Mouse (Mus musculus) mouse trophoblast stem cell (cell line): ENCODE data around the gene Shisa6.

Experiments
- in situ Hi-C, 2 experiments: fragments of 300-500 bp; cut with MseI, MboI; formaldehyde crosslinking; loops; 2 replicates in 1 of 2; 3 replicates in 1 of 2; pipeline ENCODE4 v1.15.1; 2025

The Shisa6 gene

DNA sequence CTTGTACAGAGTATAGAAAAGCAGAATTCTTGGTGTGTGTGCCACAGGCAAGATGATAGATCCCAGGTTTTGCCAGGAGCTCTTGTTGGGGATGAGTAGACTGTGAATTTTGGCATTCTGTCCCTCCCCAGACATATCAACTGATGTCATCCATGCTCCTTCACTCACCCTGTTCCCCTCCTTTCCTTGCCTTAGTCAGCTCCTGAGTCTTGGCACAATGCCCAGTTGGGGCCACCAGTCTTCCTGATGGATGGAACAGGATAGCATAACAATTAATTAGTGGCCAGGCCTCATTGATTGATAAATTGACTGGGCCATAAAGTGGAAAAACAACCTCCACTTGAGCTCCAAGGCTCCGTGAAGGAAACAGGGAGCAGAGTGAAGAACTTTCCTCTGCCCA is 292.9 kb downstream of the Shisa6 start:
- in situ Hi-C loops, result no loop called here

DNA sequence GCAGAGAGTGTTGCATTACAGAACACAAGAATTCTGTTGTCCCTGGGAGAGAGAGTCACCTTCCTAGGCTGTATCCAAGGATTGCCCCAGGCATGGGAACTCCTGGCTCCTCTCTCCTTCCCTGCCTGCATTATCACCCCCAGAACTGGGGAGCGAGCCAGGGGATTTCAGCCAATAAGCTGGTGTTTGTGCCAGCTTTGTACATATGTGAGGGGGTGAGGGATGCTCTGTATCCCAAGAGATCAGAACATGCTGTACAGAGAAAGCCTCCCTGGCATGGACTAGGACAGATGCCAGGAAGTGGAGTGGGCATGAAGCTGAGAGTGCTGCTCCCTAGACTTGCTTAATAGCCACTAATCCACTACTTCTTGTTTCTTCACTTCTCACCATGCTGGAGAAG is 303.6 kb downstream of the Shisa6 start:
- in situ Hi-C loops, result no loop called here

DNA sequence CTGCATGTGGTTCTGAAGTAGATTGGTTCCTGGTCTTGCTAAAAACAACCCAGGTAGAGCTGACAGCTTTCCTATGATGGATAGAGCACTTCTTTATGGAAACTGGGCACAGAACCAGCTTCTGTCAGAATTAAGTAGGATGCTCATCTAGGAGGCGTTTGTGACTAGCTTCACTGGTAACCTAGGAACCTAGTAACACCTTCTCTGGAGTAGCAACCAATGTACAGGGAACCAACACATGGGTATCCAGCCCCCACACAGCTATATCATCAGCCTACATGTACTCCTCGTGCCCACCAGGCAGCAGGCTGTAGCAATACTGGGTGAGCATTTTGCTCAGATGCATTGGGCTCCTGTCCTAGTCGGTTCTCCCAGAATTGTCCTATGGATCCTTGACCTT is 307.3 kb downstream of the Shisa6 start:
- in situ Hi-C loops, result no loop called here

DNA sequence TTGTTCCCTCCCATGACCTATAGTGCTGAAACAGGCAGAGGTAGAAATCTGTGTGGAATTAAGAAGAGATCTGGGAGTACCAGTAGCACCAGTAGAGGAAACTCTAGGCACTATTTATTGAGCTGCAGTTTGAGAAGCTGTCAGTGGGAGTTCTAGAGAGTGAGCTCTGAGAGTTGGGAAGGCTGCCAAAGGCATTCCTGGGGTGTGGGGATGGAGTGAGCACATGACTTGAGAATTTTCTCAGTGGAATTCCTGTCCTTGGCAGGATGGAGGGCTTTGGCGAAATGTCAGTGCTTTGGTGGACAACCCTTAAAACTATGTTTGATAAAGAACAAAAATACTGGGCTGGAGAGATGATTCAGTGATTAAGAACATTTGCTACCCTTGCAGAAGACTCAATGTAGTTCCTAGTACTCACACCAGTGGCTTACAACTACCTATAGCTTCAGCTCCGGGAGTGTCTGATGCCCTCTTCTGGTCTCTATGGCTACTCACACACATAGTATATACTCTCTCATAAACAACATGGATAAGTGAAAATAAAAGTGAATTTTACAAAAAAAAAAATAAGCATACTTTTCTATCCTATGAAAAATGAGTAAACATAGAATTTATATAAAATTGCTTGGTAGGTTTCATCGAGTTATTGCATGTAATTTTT is 337.0 kb downstream of the Shisa6 start:
- in situ Hi-C loops, result no loop called here

DNA sequence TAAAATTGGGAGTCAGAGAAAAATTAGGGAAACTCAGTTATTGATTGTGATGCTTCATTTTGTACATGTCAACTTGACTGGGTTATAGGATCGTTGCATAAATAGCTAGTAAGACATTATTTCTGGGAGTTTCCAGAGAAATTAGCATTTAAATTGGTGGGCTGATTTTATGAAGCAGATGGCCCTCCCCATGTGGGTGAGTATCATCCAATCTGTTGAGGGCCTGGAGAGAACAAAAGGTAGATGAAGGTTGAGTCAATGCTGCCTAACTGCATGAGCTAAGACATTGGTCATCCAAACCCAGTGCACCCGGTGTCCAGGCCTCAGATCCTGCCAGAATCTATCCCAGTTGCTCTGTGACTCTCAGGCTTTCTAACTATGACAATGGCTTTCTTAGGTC is 337.6 kb downstream of the Shisa6 start:
- in situ Hi-C loops, result no loop called here

DNA sequence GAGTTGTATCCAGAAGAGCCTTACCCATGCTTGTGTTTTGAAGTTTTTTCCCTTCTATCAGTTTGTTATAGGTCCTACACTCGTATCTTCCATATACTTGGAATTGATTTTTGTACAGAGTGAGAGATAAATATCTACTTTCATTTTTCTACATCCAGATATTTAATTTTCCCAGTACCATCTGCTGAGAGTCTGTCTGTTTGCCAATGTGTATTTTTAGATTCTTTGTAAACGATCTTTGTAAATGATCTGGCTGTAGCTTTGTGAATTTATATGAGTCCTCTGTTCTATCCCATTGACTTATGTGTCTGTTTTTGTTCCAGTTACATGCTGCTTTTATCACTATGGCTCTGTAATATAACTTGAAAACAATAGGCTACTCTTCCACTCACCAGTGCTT is 348.0 kb downstream of the Shisa6 start:
- in situ Hi-C loops, result no loop called here

DNA sequence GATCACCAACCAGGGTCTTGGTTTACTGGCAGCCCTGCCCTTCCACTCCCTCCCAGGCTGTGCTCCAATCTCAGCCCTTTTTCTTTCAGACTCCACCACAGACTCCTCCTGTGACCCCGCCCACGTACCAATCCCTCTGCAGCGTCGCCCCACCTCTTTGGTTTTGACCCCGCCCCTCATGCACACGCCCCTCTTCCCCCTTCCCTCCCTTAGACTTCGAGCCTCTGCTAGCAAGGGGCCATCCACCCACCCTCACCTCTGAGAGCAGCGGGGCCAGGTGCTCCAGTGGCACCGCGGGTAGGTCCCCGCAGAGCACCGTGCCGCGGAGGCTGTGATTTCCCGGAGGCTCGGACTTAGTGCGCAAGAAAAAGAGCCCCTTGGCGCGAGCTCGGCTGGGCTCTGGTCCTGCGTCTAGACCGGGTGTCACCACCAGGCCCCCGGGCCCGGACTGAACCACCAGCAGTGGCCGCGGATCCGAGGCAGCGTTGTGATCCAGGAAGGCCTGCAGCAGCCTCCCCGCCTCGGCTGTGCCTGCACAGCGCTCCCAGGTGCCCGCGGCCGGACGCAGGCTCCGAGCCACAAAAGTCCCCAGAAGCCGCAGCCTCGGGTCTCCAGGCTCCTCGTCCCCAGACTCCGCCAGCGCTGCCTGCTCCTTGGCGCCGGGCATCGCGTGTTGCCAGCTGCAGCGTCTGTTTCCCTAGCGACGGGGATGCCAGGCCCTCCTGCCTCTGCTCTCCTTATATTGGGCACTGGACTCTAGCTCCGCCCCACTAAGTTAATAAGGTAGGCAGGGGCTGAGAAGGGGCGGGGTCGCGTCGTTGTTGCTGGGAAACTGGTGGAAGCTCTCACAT is 357.7 kb downstream of the Shisa6 start, which contains the start of gene Dnah9:
Dnah9 (minus strand) TSS at position 751 of the 851 bp plus-strand sequence.
- in situ Hi-C loops, result no loop called here

DNA sequence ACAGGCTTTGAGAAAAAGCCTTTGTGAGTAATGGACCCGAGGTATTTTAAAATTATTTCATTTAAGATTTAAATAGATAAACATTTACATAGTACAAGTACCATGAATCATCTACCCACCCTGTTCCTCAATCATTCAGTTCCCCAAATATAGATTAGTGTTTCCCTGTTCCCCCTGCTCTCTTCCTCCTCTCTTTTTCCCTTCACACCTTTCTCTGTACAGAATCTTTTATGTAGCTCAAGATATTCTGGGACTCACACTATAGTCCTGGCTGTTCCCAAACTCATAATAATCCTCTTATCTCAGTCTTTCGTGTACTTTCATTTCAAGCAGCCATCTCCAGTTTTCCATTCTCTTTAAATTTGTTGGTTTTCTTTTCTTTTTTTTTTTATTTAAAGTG is 361.7 kb downstream of the Shisa6 start:
- in situ Hi-C loops, result no loop called here
